Mouse (Mus musculus) limb, embryonic 11.5 days (tissue): ENCODE data around the gene Tns1. TPM values are rescaled to one million over a fixed set of nuclear protein-coding genes. Genes with fewer than 3 reads are reported as not detected.

ENCODE experiments used
- ATAC-seq: fragments of 200-750 bp; cut with Nextera tagmentation; 2 replicates; pipeline ENCODE4 v1.8.0; 2017; ENCODE audit warnings: low read depth; ENCODE audit not compliant: insufficient number of reproducible peaks, low FRiP score, low TSS enrichment
- DNase-seq: peaks from one replicate; pipeline ENCODE4 v3.0.0-alpha.2; 2015; ENCODE audit warnings: low spot score
- H3K27ac ChIP-seq: fragments of 300-500 bp; sonication (generic); replicated peaks from 2 replicates; pipeline ENCODE4 v1.5.1; 2014; ENCODE audit warnings: low read depth, mild to moderate bottlenecking, low read length
- H3K27me3 ChIP-seq: fragments of 300-500 bp; sonication (generic); 2 replicates; pipeline ENCODE4 v1.6.1; 2014; ENCODE audit warnings: mild to moderate bottlenecking, low read length, mixed read lengths; ENCODE audit not compliant: control insufficient read depth, insufficient read depth
- H3K36me3 ChIP-seq: fragments of 300-500 bp; sonication (generic); 2 replicates; pipeline ENCODE4 v1.6.1; 2014; ENCODE audit warnings: mild to moderate bottlenecking, low read length, moderate library complexity, mixed read lengths; ENCODE audit not compliant: control insufficient read depth, insufficient read depth
- H3K4me1 ChIP-seq: fragments of 300-500 bp; sonication (generic); 2 replicates; pipeline ENCODE4 v1.6.1; 2014; ENCODE audit warnings: low read length, mixed read lengths; ENCODE audit not compliant: control insufficient read depth, insufficient read depth
- H3K4me2 ChIP-seq: fragments of 300-500 bp; sonication (generic); 2 replicates; pipeline ENCODE4 v1.6.1; 2014; ENCODE audit warnings: low read depth, mild to moderate bottlenecking, moderate library complexity; ENCODE audit not compliant: severe bottlenecking
- H3K4me3 ChIP-seq: fragments of 300-500 bp; sonication (generic); 2 replicates; pipeline ENCODE4 v1.5.1; 2014; ENCODE audit warnings: low read depth, low read length
- H3K9ac ChIP-seq: fragments of 300-500 bp; sonication (generic); 2 replicates; pipeline ENCODE4 v1.6.1; 2014; ENCODE audit warnings: mild to moderate bottlenecking, low read length
- H3K9me3 ChIP-seq: fragments of 300-500 bp; sonication (generic); 2 replicates; pipeline ENCODE4 v1.6.1; 2016; ENCODE audit warnings: low read length; ENCODE audit not compliant: control insufficient read depth
- WGBS: fragments of 180-500 bp; shearing (Covaris S2); extraction: QIAGEN DNeasy Blood & Tissue Kit; methylation state at CpG from one replicate; pipeline ENCODE4 v1.1.7; 2014; 5-methylcytosine and 5-hydroxymethylcytosine counted together
- polyA plus RNA-seq: library from polyadenylated mRNA; unstranded; fragments of >200 nt; fragmentation: Nextera tagmentation; extraction: Ambion mirVana; gene quantifications from 2 replicates; pipeline ENCODE4 v1.2.1, GENCODE M21; 2014

Gene Tns1
- polyA plus RNA-seq, 1 experiment from 2014 or later, result 36.9 TPM

- ATAC-seq (no peak), DNase-seq (peak; percentile 93)
- Histone ChIP-seq H3K4me1 (peaks cover 3% of the 10 kb centered on the region; the same call in 1 of the 2 replicates), H3K4me2 (no peak overlapping the region), H3K36me3 (no peaks in the 10 kb centered on the region; the same call in 1 of the 2 replicates), H3K27me3 (no peaks in the 10 kb centered on the region), H3K9me3 (no peaks in the 10 kb centered on the region), H3K27ac (no peak overlapping the region), H3K4me3 (no peak overlapping the region), H3K9ac (no peak overlapping the region)
- WGBS, result 7% methylated on average over 2 of the region's 2 CpGs
These were observed 46.9 kb downstream of the Tns1 start for GRCm38 (mm10) chr1:74077353-74077752.

GRCm38 (mm10) chr1:74076230-74076629 lies 48.0 kb downstream of the Tns1 start:
- no peaks in the 10 kb centered on the region for H3K27me3 ChIP-seq
- DNase-seq (no peak), ATAC-seq (no peak)
- H3K4me2 ChIP-seq, result no peak overlapping the region
- WGBS, result 80% methylated on average over 4 of the region's 4 CpGs
- H3K4me1 ChIP-seq, result peaks cover 3% of the 10 kb centered on the region; the same call in 1 of the 2 replicates
- H3K36me3 ChIP-seq, result no peaks in the 10 kb centered on the region; the same call in 1 of the 2 replicates
- no peak overlapping the region for H3K4me3 ChIP-seq
- no peaks in the 10 kb centered on the region for H3K9me3 ChIP-seq
- H3K27ac ChIP-seq, result no peak overlapping the region
- no peak overlapping the region for H3K9ac ChIP-seq

- Histone ChIP-seq H3K4me1 (peaks cover 5% of the 10 kb centered on the region), H3K36me3 (peaks cover 3% of the 10 kb centered on the region)
- WGBS, result 84% methylated on average over 7 of the region's 7 CpGs
These were observed 49.4 kb downstream of the Tns1 start for GRCm38 (mm10) chr1:74074693-74075485.

GRCm38 (mm10) chr1:74073791-74074190 lies 50.5 kb downstream of the Tns1 start:
- H3K36me3 ChIP-seq, result peaks cover 3% of the 10 kb centered on the region
- no peaks in the 10 kb centered on the region for H3K27me3 ChIP-seq
- no peak overlapping the region for H3K27ac ChIP-seq
- no peak overlapping the region for H3K4me2 ChIP-seq
- H3K9me3 ChIP-seq, result no peaks in the 10 kb centered on the region
- no peak for DNase-seq
- H3K4me3 ChIP-seq, result no peak overlapping the region
- H3K4me1 ChIP-seq, result peaks cover 16% of the 10 kb centered on the region
- ATAC-seq, result no peak
- no peak overlapping the region for H3K9ac ChIP-seq
- 83% methylated on average over 6 of the region's 6 CpGs for WGBS

More at GRCm38 (mm10) chr1:74074693-74075485, 49.4 kb downstream of the Tns1 start:
- no peaks in the 10 kb centered on the region for H3K27me3 ChIP-seq
- H3K4me3 ChIP-seq, result no peak overlapping the region
- H3K4me2 ChIP-seq, result no peak overlapping the region
- no peak overlapping the region for H3K27ac ChIP-seq
- no peak for ATAC-seq
- H3K9me3 ChIP-seq, result no peaks in the 10 kb centered on the region
- H3K9ac ChIP-seq, result no peak overlapping the region
- DNase-seq, result no peak

GRCm38 (mm10) chr1:74070745-74071144 lies 53.5 kb downstream of the Tns1 start:
- ATAC-seq (no peak), DNase-seq (no peak)
- Histone ChIP-seq H3K27me3 (no peaks in the 10 kb centered on the region), H3K36me3 (peaks cover 3% of the 10 kb centered on the region; the same call in 1 of the 2 replicates), H3K4me1 (peaks cover 32% of the 10 kb centered on the region), H3K9me3 (no peaks in the 10 kb centered on the region), H3K4me2 (no peak overlapping the region), H3K9ac (no peak overlapping the region), H3K27ac (no peak overlapping the region), H3K4me3 (no peak overlapping the region)
- WGBS, result 87% methylated on average over 4 of the region's 4 CpGs

GRCm38 (mm10) chr1:74070001-74070551 lies 54.2 kb downstream of the Tns1 start:
- peaks cover 32% of the 10 kb centered on the region for H3K4me1 ChIP-seq
- 82% methylated on average over 7 of the region's 7 CpGs for WGBS
- H3K9ac ChIP-seq, result no peak overlapping the region
- no peak overlapping the region for H3K27ac ChIP-seq
- H3K9me3 ChIP-seq, result no peaks in the 10 kb centered on the region
- H3K4me3 ChIP-seq, result no peak overlapping the region
- ATAC-seq (no peak), DNase-seq (no peak)
- no peaks in the 10 kb centered on the region for H3K27me3 ChIP-seq
- no peak overlapping the region for H3K4me2 ChIP-seq
- H3K36me3 ChIP-seq, result peaks cover 3% of the 10 kb centered on the region; the same call in 1 of the 2 replicates

- peak; percentile 66 for DNase-seq
- Histone ChIP-seq H3K27ac (peak overlapping the region; percentile 81), H3K4me3 (peak overlapping the region; percentile 34; the same call in 1 of the 2 replicates), H3K27me3 (no peaks in the 10 kb centered on the region), H3K9me3 (no peaks in the 10 kb centered on the region), H3K4me2 (peak overlapping the region; percentile 72), H3K36me3 (peaks cover 3% of the 10 kb centered on the region; the same call in 1 of the 2 replicates), H3K4me1 (peaks cover 32% of the 10 kb centered on the region), H3K9ac (no peak overlapping the region; the same call in none of the 2 replicates)
- WGBS, result 26% methylated on average over 9 of the region's 9 CpGs
- ATAC-seq, result peak; percentile 56; the same call in 1 of the 2 replicates
These were observed 55.0 kb downstream of the Tns1 start for GRCm38 (mm10) chr1:74069085-74069835.
